Mouse (Mus musculus) urinary bladder, postnatal 4 days (tissue): Measurements from ENCODE around the gene Gm49396.

Experiments used
- DNase-seq, 2 experiments: peaks; one replicate each; pipeline ENCODE4 v3.0.0; 2021 to 2022; ENCODE audit warnings: low spot score in 2 of 2

Gene Gm49396

DNA sequence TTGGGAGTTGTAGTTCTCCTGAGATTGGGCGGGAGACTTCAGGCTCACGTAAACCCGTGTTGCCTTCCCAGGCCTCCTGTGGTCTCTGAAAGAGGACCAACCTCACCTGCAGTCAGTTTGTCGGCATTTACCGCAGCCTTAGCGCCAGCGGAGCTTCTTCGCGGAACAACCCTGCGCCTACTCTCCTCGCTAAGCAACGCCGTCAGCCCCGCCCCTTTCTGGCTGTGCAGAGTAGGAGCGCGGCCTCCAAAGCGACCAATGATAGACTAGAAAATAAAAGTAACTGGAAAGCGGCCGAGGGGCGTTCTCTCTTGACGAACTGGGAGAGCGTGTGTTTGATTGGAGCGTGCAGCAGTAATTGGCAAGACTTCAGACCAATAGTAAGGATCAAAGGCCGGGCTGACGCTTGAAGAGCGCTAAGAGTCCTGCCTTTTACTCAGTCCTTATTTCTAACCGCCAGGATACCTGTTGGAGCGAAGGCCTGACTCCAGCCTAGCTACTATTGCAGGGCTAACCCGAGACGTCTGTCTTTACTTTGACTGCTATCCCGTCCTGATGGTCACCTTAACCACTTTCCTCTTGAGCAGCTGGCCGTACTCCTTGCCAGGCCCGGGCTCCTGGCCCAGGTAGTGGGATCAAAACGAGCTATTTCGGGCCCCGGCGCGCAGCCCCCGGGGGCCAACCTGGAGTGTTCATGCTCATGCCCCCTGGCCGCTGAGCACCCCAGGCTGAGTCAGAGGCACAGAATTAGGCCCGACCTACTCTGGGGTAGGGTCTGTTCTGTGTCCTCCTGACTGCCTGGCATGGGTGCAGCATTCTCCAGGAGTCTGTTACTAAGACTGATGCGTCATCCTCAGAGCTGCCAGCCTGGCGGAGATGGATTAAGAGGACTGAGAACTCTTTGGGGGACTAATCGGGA, 10.8 kb upstream of the Gm49396 start, which contains the start of the genes Hspb6 and Proser3:
Gene Hspb6, plus strand, starts transcription at position 77 of the 919 bp plus-strand sequence.
Gene Proser3, minus strand, starts transcription at position 198 of the 919 bp plus-strand sequence.
- peak; percentile 94 to 96 for DNase-seq

GRCm38 (mm10) chr7:30553021-30553589, 10.0 kb upstream of the Gm49396 start:
- DNase-seq: peak in 1 of 2 experiments; percentile 44

DNA sequence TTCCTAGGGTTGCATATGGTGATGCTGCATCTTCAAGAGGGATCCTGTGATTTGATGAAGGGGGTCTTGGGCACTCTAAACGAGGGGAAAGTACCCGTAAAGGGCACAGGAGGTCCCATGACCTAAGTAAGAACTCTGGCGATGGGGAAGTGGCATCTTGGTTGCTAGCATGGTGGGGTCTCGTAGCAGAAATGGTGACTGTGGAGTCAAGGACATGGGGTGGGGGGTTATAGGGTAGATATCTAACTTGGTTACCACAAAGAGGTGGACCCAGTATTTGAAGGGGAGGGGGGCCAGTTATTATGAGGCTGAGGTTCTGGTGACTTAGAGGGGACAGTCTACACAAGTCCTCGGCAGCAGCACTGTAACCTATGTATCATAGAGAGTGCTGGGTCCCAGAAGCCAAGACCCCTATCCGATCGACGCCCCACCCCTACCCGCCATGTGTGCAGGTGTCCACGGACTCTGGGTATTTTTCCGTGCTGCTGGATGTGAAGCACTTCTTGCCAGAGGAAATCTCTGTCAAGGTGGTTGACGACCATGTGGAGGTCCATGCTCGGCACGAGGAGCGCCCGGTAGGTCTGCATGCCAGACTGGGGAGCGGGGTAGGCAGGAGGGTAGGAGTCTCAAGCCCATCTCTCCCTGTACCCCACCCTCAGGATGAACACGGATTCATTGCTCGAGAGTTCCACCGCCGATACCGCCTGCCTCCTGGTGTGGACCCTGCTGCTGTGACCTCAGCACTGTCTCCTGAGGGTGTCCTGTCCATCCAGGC, 9.1 kb upstream of the Gm49396 start:
- no peak for DNase-seq

DNA sequence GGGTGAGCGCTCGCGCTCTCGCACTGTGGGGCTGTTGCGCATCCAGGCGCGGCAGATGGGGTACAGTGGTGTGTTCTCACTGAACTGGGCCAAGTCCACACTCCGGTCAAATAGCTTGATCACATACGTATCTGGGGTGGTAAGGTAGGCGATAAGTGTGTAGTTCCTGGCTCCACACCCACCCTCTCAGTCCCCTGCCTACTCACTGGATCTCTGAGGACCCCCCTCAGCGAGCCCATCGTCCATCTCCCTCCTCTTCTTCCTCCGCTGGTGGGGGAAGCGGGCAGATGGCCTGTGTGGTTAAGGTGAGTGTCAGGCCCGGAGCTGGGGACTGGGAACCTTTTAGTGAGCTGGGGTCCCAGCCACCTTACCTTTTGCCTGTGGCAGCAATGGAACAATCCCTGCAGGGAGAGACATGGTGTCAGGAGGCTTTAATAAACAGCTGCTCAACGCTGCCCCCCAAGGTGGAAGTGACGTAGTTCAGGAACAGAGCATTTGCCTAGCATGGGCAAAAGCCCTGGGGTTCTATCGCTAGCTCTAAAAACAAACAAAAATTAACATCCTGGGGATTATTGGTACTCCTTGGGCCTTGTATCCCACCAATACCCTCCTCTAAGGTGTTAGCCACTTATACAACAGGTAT, 6.1 kb upstream of the Gm49396 start:
- DNase-seq: no peak

DNA sequence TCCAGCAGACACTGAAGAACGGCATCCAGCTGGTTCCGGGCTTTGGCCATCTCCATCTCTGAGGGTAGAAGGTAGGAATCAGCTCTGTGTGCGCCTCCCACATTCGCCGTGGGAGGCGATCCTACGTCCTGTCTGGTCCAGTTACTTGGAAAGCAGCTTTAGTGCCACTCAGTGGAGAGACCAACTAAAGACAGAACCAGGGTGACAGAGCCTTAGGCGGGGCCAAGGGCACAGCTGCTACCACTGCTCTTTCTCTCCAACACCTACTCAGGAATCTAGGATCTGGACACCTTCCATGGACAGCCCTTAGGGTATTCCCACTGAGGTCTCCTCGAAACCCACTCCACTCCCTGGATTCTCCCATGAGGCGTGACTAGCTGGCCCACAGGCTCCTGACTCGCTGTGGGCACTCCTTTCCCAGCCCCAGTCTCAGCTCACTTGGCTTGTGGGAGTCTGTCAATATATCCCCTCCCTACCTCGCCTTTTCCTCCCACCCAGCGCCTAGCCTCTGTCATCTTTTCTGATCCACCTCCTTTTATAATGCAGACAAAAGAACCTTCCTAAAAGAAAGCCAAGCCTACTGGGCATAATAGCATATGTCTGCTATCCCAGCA, 5.1 kb upstream of the Gm49396 start:
- no peak for DNase-seq

- DNase-seq: no peak
Observed at GRCm38 (mm10) chr7:30558656-30559442, 4.3 kb upstream of the Gm49396 start.

- peak; percentile 94 to 95 for DNase-seq
Observed at GRCm38 (mm10) chr7:30559443-30559954, 3.6 kb upstream of the Gm49396 start, which contains the start of gene Lin37. TSS of gene Lin37 (minus strand) at chr7:30559838.

- no peak for DNase-seq
Observed at GRCm38 (mm10) chr7:30560296-30560695, 2.8 kb upstream of the Gm49396 start.

DNA sequence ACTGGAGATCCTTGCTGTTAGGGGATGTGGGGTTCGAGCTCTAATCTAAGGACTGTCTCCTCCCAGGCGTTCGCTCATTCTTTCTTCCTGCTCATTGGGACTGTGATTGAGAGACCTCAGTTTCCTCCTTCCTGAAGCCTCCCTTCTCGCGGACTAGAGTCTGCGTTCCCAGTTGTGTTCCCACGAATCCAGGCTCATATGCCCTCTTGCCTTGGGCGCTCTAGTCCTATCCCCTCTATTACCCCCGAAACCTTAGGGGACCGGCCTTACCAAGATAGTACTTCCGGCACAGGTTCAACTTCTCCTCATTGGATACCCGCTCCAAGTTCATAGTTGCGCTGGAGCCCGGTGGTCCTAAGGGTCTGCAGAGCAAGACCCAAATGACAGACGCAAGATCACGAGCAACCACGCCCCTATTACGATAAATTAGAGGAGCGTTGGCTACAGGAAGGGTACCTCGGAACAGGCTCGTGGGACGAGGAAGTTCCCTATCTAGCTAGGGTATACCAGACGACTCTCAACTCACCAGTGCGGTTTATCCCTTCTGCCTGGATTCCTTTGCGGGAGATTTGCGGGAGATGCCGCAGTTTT, 523 bp upstream of the Gm49396 start:
- DNase-seq: no peak

- no peak for DNase-seq
Observed at GRCm38 (mm10) chr7:30563906-30564280, 749 bp downstream of the Gm49396 start.

DNA sequence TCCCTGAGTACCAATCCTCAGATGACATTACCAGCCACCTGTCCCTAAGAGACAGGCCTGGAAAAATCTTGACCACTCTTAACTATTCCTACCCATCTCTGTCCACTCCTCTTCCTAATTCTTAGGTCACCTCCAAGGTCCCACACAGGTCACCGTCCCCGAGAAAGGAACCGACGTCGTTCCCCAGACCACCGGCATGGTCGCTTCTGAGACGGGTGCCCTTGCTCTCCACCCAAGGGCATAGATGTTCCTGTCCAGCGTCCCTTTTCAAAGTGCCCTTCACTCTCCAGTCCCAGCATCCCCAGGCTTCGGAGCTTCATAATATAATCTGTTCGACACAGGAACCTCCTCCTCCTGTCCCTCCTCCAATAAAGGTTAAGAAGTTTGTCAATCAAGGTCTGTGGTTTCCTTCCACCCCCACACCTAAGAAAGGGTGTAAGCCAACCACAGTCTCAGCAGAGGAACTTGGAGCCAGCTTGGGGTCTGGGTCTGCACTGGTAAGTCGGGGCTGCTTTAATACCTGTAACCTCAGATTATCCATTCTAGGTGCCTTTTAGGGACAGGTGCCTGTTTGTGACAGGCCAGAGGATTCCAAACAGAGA, 1.9 kb downstream of the Gm49396 start, which contains the start of gene Igflr1:
Gene Igflr1, plus strand, starts transcription at position 458 of the 602 bp plus-strand sequence.
- DNase-seq: no peak

GRCm38 (mm10) chr7:30566033-30566432, 2.9 kb downstream of the Gm49396 start:
- no peak for DNase-seq

DNA sequence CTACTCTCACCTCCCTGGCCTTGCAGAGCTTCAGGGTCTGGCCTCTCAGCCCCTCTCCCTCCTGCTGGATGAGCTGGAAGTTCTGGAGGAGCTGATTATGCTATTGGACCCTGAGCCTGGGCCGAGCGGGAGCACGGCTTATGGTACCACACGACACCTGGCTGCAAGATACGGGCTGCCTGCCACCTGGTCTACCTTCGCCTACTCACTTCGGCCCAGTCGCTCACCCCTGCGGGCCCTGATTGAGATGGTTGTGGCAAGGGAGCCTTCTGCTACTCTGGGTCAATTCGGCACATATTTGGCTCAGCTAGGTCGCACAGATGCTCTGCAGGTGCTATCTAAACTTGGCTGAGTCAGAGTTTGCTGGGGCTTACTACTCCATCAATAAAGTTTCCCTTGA, 4.4 kb downstream of the Gm49396 start:
- DNase-seq: no peak

GRCm38 (mm10) chr7:30572389-30572788, 9.2 kb downstream of the Gm49396 start:
- DNase-seq: no peak

GRCm38 (mm10) chr7:30572969-30573368, 9.8 kb downstream of the Gm49396 start:
- no peak for DNase-seq

DNA sequence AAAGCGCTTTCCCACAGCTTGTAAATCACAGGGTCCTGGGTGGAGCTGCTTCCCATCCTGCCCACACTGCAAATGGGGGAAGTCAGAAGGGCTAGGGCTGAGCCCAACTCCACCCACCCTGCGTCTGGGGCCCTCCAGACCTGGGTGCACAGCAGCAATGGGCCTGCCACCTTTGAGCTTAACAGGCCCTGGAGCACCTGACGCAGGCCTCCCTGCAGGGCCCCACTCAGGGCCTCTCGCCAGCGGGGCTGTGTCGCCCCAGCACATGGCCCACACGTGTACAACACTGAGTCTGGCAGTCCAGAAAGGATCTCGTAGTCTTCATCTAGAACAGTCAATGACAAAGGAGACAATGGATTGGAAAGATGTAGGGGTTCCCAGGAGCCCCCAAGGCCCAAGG, 16.8 kb downstream of the Gm49396 start:
- DNase-seq: no peak

GRCm38 (mm10) chr7:30581547-30581946, 18.4 kb downstream of the Gm49396 start:
- DNase-seq: no peak

GRCm38 (mm10) chr7:30584339-30584738, 21.2 kb downstream of the Gm49396 start:
- no peak for DNase-seq

DNA sequence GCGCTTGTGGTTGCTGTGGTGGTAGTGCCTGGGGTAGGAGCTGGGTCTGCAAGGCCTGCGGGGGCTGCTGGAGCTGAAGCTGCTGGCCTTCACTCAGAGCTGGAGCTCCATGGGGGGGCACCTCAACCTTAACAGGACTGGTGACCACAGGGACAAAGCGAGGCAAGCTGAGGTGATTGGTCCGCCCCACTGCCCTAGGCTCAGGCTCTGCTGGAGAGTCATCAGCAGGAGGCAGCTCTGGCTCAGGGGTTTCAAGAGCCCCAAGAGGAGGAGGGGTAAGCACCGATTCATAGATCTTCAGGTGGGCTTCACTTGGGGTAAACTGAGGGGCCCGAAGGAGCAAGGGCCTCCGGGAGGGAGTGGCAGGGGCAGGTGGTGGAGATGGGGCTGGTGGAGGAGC, 22.0 kb downstream of the Gm49396 start:
- DNase-seq: no peak
